Mouse (Mus musculus) hematopoietic stem cell, adult 5-6 weeks (primary cell): ENCODE measurements around the gene Rragd. TPM values are rescaled to one million over a fixed set of nuclear protein-coding genes. Genes with fewer than 3 reads are reported as not detected.

Source experiments
- ATAC-seq, 2 experiments: fragments of 125-278 bp in 1 of 2; replicated peaks in 1 of 2; 2 replicates each; pipeline ENCODE4 v1.8.0; 2016 to 2017; ENCODE audit warnings: inconsistent platforms in 2 of 2, mild to moderate bottlenecking in 2 of 2, moderate number of reproducible peaks in 2 of 2, low read depth in 1 of 2, moderate TSS enrichment in 1 of 2; ENCODE audit not compliant: low FRiP score in 2 of 2, poor library complexity in 2 of 2, severe bottlenecking in 2 of 2, insufficient read depth in 1 of 2, low TSS enrichment in 1 of 2
- total RNA-seq: library from RNA; stranded (forward); fragments of 172-1452, 232-1000 nt; gene quantifications from 2 replicates; pipeline ENCODE4 v1.2.3, GENCODE M21; 2017

Rragd gene
- total RNA-seq, 1 experiment from 2014 or later: 0.35 TPM

GRCm38 (mm10) chr4:33018361-33018999 lies 35.6 kb downstream of the Rragd start:
- peak; percentile 56 to 84 for ATAC-seq

- ATAC-seq: no peak
These were observed 41.6 kb downstream of the Rragd start for GRCm38 (mm10) chr4:33024420-33024819.

- no peak for ATAC-seq
These were observed 46.3 kb downstream of the Rragd start for GRCm38 (mm10) chr4:33029104-33029503.

- ATAC-seq: peak in 1 of 2 experiments; percentile 24; a peak in 1 of 4 replicates
These were observed 47.7 kb downstream of the Rragd start for GRCm38 (mm10) chr4:33030264-33031194.

GRCm38 (mm10) chr4:33031195-33031960 lies 48.5 kb downstream of the Rragd start, which contains the start of gene Ube2j1:
Gene Ube2j1 (plus strand): TSS chr4:33031416.
- peak; percentile 81 to 93 for ATAC-seq

- ATAC-seq: no peak
These were observed 49.2 kb downstream of the Rragd start for GRCm38 (mm10) chr4:33032045-33032444.

GRCm38 (mm10) chr4:33033515-33033914 lies 50.7 kb downstream of the Rragd start:
- no peak for ATAC-seq

- no peak for ATAC-seq
These were observed 57.0 kb downstream of the Rragd start for GRCm38 (mm10) chr4:33039826-33040225.

GRCm38 (mm10) chr4:33049601-33050000 lies 66.8 kb downstream of the Rragd start:
- no peak for ATAC-seq

- ATAC-seq: no peak
These were observed 69.2 kb downstream of the Rragd start for GRCm38 (mm10) chr4:33052055-33052454.

GRCm38 (mm10) chr4:33052650-33053049 lies 69.8 kb downstream of the Rragd start:
- no peak for ATAC-seq

- no peak for ATAC-seq
These were observed 71.6 kb downstream of the Rragd start for GRCm38 (mm10) chr4:33054426-33054825.

- no peak for ATAC-seq
These were observed 73.5 kb downstream of the Rragd start for GRCm38 (mm10) chr4:33056317-33056716.

- ATAC-seq: no peak
These were observed 75.3 kb downstream of the Rragd start for GRCm38 (mm10) chr4:33057890-33058687.

GRCm38 (mm10) chr4:33061158-33061557 lies 78.3 kb downstream of the Rragd start:
- ATAC-seq: no peak

- ATAC-seq: no peak
These were observed 80.1 kb downstream of the Rragd start, which contains the start of gene Gabrr2 for GRCm38 (mm10) chr4:33062981-33063380. Gene Gabrr2 (plus strand): TSS chr4:33062999.

- ATAC-seq: no peak
These were observed 82.1 kb downstream of the Rragd start for GRCm38 (mm10) chr4:33064986-33065385.
